Comparison of ENCODE assay signal across 9 mouse cellular contexts in genomic region chr4:150001221-150001860, GRCm38 (mm10). TPM values are rescaled to one million over a fixed set of nuclear protein-coding genes. Genes with fewer than 3 reads are reported as not detected.
A peak's percentile ranks its signal among the peaks of the same experiment; 100 is the strongest.
DNase-seq lines count a peak whose midpoint lies in the region; ATAC-seq and TF ChIP-seq lines count a peak whose summit lies in the region.
"Had no signal": no experiment of that assay in that cellular context is flagged by ENCODE, and none has a peak within 500 bp of the region (broad histone marks: within the 10 kb centered on the region; RNA-seq: fewer than 3 reads in every experiment).

No protein-coding gene starts in this region.

- H3K36me3 ChIP-seq in heart, embryonic 11.5 days (ENCODE audit: control insufficient read depth, insufficient read depth, low read length) = no peaks in the 10 kb centered on the region
- no peaks in the 10 kb centered on the region for H3K36me3 ChIP-seq in embryonic facial prominence, embryonic 10.5 days (replicated peaks)
- no peaks in the 10 kb centered on the region for H3K36me3 ChIP-seq in limb, embryonic 10.5 days
- no peaks in the 10 kb centered on the region for H3K36me3 ChIP-seq in stomach, embryonic 14.5 days (ENCODE audit: control insufficient read depth, insufficient read depth, low read length)
- H3K36me3 ChIP-seq in hindbrain, postnatal 0 days (ENCODE audit: insufficient read depth, low read length) = no peaks in the 10 kb centered on the region
- H3K36me3 ChIP-seq: neural tube, embryonic 13.5 days had no signal

- peaks cover 28% of the 10 kb centered on the region for H3K4me1 ChIP-seq in heart, embryonic 11.5 days (ENCODE audit: control insufficient read depth, insufficient read depth, low read length)
- H3K4me1 ChIP-seq in embryonic facial prominence, embryonic 10.5 days = peaks cover 60% of the 10 kb centered on the region
- peaks cover 56% of the 10 kb centered on the region for H3K4me1 ChIP-seq in limb, embryonic 10.5 days
- peaks cover 36% of the 10 kb centered on the region for H3K4me1 ChIP-seq in stomach, embryonic 14.5 days (ENCODE audit: control insufficient read depth, insufficient read depth, low read length)
- no peaks in the 10 kb centered on the region for H3K4me1 ChIP-seq in hindbrain, postnatal 0 days (ENCODE audit: insufficient read depth, low read length)

- H3K4me2 ChIP-seq in heart, embryonic 11.5 days = no peak overlapping the region
- H3K4me2 ChIP-seq in stomach, embryonic 14.5 days (replicated peaks; ENCODE audit: low read depth, low read length) = no peak overlapping the region
- H3K4me2 ChIP-seq in hindbrain, postnatal 0 days (ENCODE audit: low read depth, low read length) = no peak overlapping the region
- H3K4me2 ChIP-seq: neural tube, embryonic 13.5 days had no signal

- no peak overlapping the region for H3K4me3 ChIP-seq in heart, embryonic 11.5 days (ENCODE audit: low read depth, low read length)
- H3K4me3 ChIP-seq in embryonic facial prominence, embryonic 10.5 days = no peak overlapping the region
- no peak overlapping the region for H3K4me3 ChIP-seq in limb, embryonic 10.5 days
- no peak overlapping the region for H3K4me3 ChIP-seq in stomach, embryonic 14.5 days (ENCODE audit: low read depth, low read length)
- H3K4me3 ChIP-seq in hindbrain, postnatal 0 days (ENCODE audit: low read length) = no peak overlapping the region
- H3K4me3 ChIP-seq: neural tube, embryonic 13.5 days had no signal

- peak overlapping the region; percentile 19; the same call in 1 of the 2 replicates for H3K9ac ChIP-seq in heart, embryonic 11.5 days (ENCODE audit: low read depth, low read length)
- H3K9ac ChIP-seq in stomach, embryonic 14.5 days (replicated peaks; ENCODE audit: low read depth, low read length) = no peak overlapping the region
- no peak overlapping the region for H3K9ac ChIP-seq in hindbrain, postnatal 0 days (replicated peaks; ENCODE audit: low read length)
- H3K9ac ChIP-seq: neural tube, embryonic 13.5 days had no signal

- TF ChIP-seq CTCF in hindbrain, postnatal 0 days (IDR thresholded peaks at IDR 0.05; ENCODE audit: low read depth) = no peak

- H3K9me3 ChIP-seq in heart, embryonic 11.5 days (replicated peaks; ENCODE audit: control insufficient read depth, low read length) = no peaks in the 10 kb centered on the region; the same call in 1 of the 2 replicates
- H3K9me3 ChIP-seq in embryonic facial prominence, embryonic 10.5 days = no peaks in the 10 kb centered on the region
- no peaks in the 10 kb centered on the region for H3K9me3 ChIP-seq in limb, embryonic 10.5 days (replicated peaks)
- H3K9me3 ChIP-seq in stomach, embryonic 14.5 days (ENCODE audit: control insufficient read depth, low read depth, low read length) = no peaks in the 10 kb centered on the region
- no peaks in the 10 kb centered on the region for H3K9me3 ChIP-seq in hindbrain, postnatal 0 days (ENCODE audit: low read length)
- H3K9me3 ChIP-seq: neural tube, embryonic 13.5 days had no signal

- 48% methylated on average over 10 of the region's 10 CpGs for WGBS in heart, embryonic 11.5 days (ENCODE audit: insufficient replicate concordance)
- 67% methylated on average over 10 of the region's 10 CpGs for WGBS in embryonic facial prominence, embryonic 10.5 days
- 54% methylated on average over 10 of the region's 10 CpGs for WGBS in limb, embryonic 10.5 days
- 62% methylated on average over 10 of the region's 10 CpGs for WGBS in stomach, embryonic 14.5 days
- WGBS in hindbrain, postnatal 0 days = 72% methylated on average over 10 of the region's 10 CpGs

- DNase-seq in heart, adult 8-10 months (ENCODE audit: low spot score) = no peak
- DNase-seq in embryonic facial prominence, embryonic 10.5 days (ENCODE audit: low spot score) = no peak
- no peak for DNase-seq in limb, embryonic 10.5 days (ENCODE audit: low spot score)
- DNase-seq in gastrocnemius, adult 8-10 months (ENCODE audit: low spot score in 2 of 2) = no peak
- no peak for DNase-seq in frontal cortex, postnatal 10 days (ENCODE audit: low spot score in 2 of 2)
- DNase-seq in hindbrain, postnatal 0 days (ENCODE audit: low spot score) = no peak

- ATAC-seq in heart, embryonic 11.5 days (replicated peaks; ENCODE audit: insufficient number of reproducible peaks, low FRiP score, low TSS enrichment) = no peak
- ATAC-seq in stomach, embryonic 14.5 days (ENCODE audit: insufficient number of reproducible peaks, insufficient read depth, low FRiP score, low read depth) = no peak
- no peak for ATAC-seq in hindbrain, postnatal 0 days

- peak overlapping the region; percentile 47 for H3K27ac ChIP-seq in heart, embryonic 11.5 days (ENCODE audit: low read depth, low read length)
- H3K27ac ChIP-seq in embryonic facial prominence, embryonic 10.5 days (replicated peaks) = peak overlapping the region; percentile 66
- H3K27ac ChIP-seq in limb, embryonic 10.5 days = peak overlapping the region; percentile 71
- peak overlapping the region; percentile 33; the same call in 1 of the 2 replicates for H3K27ac ChIP-seq in stomach, embryonic 14.5 days (ENCODE audit: low read length)
- H3K27ac ChIP-seq in hindbrain, postnatal 0 days = no peak overlapping the region
- H3K27ac ChIP-seq: neural tube, embryonic 13.5 days had no signal

- no peaks in the 10 kb centered on the region for H3K27me3 ChIP-seq in heart, embryonic 11.5 days (ENCODE audit: control insufficient read depth, insufficient read depth, low read length)
- H3K27me3 ChIP-seq in embryonic facial prominence, embryonic 10.5 days (replicated peaks; ENCODE audit: low read depth, poor library complexity, severe bottlenecking) = no peaks in the 10 kb centered on the region
- H3K27me3 ChIP-seq in limb, embryonic 10.5 days (ENCODE audit: low read depth, poor library complexity, severe bottlenecking) = no peaks in the 10 kb centered on the region
- H3K27me3 ChIP-seq in stomach, embryonic 14.5 days (ENCODE audit: control insufficient read depth, insufficient read depth, low read length) = no peaks in the 10 kb centered on the region
- H3K27me3 ChIP-seq in hindbrain, postnatal 0 days (ENCODE audit: insufficient read depth, low read length) = no peaks in the 10 kb centered on the region
- H3K27me3 ChIP-seq: neural tube, embryonic 13.5 days had no signal

RNA-seq across cellular contexts. Expression of gene H6pd, which starts 7.5 kb away (rescaled TPM):
- 4.8 and 6.2 TPM in 2 replicates for polyA plus RNA-seq in heart, embryonic 11.5 days (2014; fragmentation: Nextera tagmentation; extraction: Ambion mirVana)
- total RNA-seq in heart, adult 8-10 months (2022) = 10 to 100 TPM; 37.5 to 44.8 (median 41.2) TPM
- 4.9 and 5.3 TPM in 2 replicates for polyA plus RNA-seq in embryonic facial prominence, embryonic 10.5 days (2016; fragmentation: Nextera tagmentation; extraction: Ambion mirVana)
- polyA plus RNA-seq in limb, embryonic 10.5 days (2016; fragmentation: Nextera tagmentation; extraction: Ambion mirVana) = 4.5 and 5.6 TPM in 2 replicates
- 8.8 and 10.2 TPM in 2 replicates for polyA plus RNA-seq in stomach, embryonic 14.5 days (2014; fragmentation: Nextera tagmentation; extraction: Ambion mirVana)
- 10 to 100 TPM; 47.5 to 82.4 (median 65.4) TPM for total RNA-seq in gastrocnemius, adult 8-10 months (2022)
- total RNA-seq in hindbrain, postnatal 0 days (2014; rRNA removed) = 15.0 and 16.9 TPM in 2 replicates
- polyA plus RNA-seq in hindbrain, postnatal 0 days (2015; fragmentation: Nextera tagmentation; extraction: Ambion mirVana) = 3.0 and 3.4 TPM in 2 replicates

RNA-seq across cellular contexts. Expression of gene Spsb1, which starts 46.5 kb away (rescaled TPM):
- 4.7 and 5.6 TPM in 2 replicates for polyA plus RNA-seq in heart, embryonic 11.5 days (2014; fragmentation: Nextera tagmentation; extraction: Ambion mirVana)
- 10 to 100 TPM; 24.7 to 43.0 (median 31.0) TPM for total RNA-seq in heart, adult 8-10 months (2022)
- 16.7 and 21.4 TPM in 2 replicates for polyA plus RNA-seq in embryonic facial prominence, embryonic 10.5 days (2016; fragmentation: Nextera tagmentation; extraction: Ambion mirVana)
- 13.7 and 18.8 TPM in 2 replicates for polyA plus RNA-seq in limb, embryonic 10.5 days (2016; fragmentation: Nextera tagmentation; extraction: Ambion mirVana)
- polyA plus RNA-seq in stomach, embryonic 14.5 days (2014; fragmentation: Nextera tagmentation; extraction: Ambion mirVana) = 15.9 and 19.2 TPM in 2 replicates
- total RNA-seq in gastrocnemius, adult 8-10 months (2022) = 10 to 100 TPM in 1 of 4 experiments, 1 to 10 TPM in 3; 3.6 to 10.5 (median 4.7) TPM
- total RNA-seq in hindbrain, postnatal 0 days (2014; rRNA removed) = 13.7 and 18.4 TPM in 2 replicates
- polyA plus RNA-seq in hindbrain, postnatal 0 days (2015; fragmentation: Nextera tagmentation; extraction: Ambion mirVana) = 8.9 and 9.2 TPM in 2 replicates
